Mouse (Mus musculus) stomach, embryonic 16.5 days (tissue): ENCODE measurements around the gene Uhrf1. TPM values are rescaled to one million over a fixed set of nuclear protein-coding genes. Genes with fewer than 3 reads are reported as not detected.

Experiments used
- ATAC-seq: fragments of 200-750 bp; cut with Nextera tagmentation; 2 replicates; pipeline ENCODE4 v1.8.0; 2017; ENCODE audit warnings: moderate number of reproducible peaks, moderate TSS enrichment; ENCODE audit not compliant: insufficient read depth, low FRiP score
- H3K27ac ChIP-seq: fragments of 300-500 bp; sonication (generic); 2 replicates; pipeline ENCODE4 v1.5.1; 2014; ENCODE audit warnings: low read length
- H3K27me3 ChIP-seq: fragments of 300-500 bp; sonication (generic); 2 replicates; pipeline ENCODE4 v1.6.1; 2014; ENCODE audit warnings: low read length, control low read depth, mixed read lengths; ENCODE audit not compliant: control insufficient read depth, insufficient read depth
- H3K36me3 ChIP-seq: fragments of 300-500 bp; sonication (generic); 2 replicates; pipeline ENCODE4 v1.6.1; 2014; ENCODE audit warnings: low read length; ENCODE audit not compliant: control insufficient read depth, insufficient read depth
- H3K4me1 ChIP-seq: fragments of 300-500 bp; sonication (generic); 2 replicates; pipeline ENCODE4 v1.6.1; 2014; ENCODE audit warnings: low read length, control low read depth, mixed read lengths; ENCODE audit not compliant: control insufficient read depth, insufficient read depth
- H3K4me2 ChIP-seq: fragments of 300-500 bp; sonication (generic); 2 replicates; pipeline ENCODE4 v1.6.1; 2014; ENCODE audit warnings: low read depth, low read length, mixed read lengths
- H3K4me3 ChIP-seq: fragments of 300-500 bp; sonication (generic); replicated peaks from 2 replicates; pipeline ENCODE4 v1.5.1; 2014; ENCODE audit warnings: mild to moderate bottlenecking, low read length
- H3K9ac ChIP-seq: fragments of 300-500 bp; sonication (generic); 2 replicates; pipeline ENCODE4 v1.6.1; 2014; ENCODE audit warnings: low read length
- H3K9me3 ChIP-seq: fragments of 300-500 bp; sonication (generic); replicated peaks from 2 replicates; pipeline ENCODE4 v1.6.1; 2016; ENCODE audit warnings: low read length, control low read depth; ENCODE audit not compliant: control insufficient read depth
- WGBS: fragments of 180-500 bp; shearing (Covaris S2); extraction: QIAGEN DNeasy Blood & Tissue Kit; methylation state at CpG from one replicate; pipeline ENCODE4 v1.1.7; 2014; 5-methylcytosine and 5-hydroxymethylcytosine counted together
- polyA plus RNA-seq: library from polyadenylated mRNA; unstranded; fragments of >200 nt; fragmentation: Nextera tagmentation; extraction: Ambion mirVana; gene quantifications from 2 replicates; pipeline ENCODE4 v1.2.1, GENCODE M21; 2015

Uhrf1 gene
- polyA plus RNA-seq, 1 experiment from 2014 or later: 90.4 TPM

DNA sequence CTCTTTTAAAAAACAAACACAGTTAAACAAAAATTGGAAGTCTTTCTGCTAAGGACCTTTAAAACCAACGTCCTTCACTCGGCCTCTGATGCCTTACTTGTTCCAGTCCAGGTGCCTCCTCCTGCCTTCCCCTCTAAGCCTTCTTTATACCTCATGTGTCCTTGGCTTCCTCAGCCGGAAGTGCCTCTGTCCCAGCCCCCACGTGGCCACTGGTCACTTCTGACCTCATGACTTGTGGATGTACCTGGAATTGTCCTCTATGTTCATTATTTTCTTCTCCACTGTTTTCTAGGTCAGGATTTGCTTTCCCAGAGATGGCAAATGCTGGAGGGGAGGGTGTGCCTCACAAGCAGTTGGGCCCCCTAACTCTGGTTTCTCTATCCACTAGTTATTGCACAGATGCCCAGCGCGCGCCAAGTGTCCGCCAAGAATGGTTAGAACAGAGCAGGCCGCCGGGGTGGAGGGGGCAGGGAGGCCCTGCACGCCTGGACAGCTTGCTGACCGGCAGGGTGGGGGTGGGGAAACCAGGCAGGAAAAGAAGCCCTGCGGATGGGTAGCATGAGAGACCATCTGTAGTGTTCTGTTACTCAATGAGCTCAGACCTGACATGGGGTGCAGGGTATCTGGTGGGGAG lies 641 bp upstream of the Uhrf1 start:
- Histone ChIP-seq H3K4me1 (peaks cover 36% of the 10 kb centered on the region), H3K9ac (peak overlapping the region; percentile 56), H3K4me3 (peak overlapping the region; percentile 66), H3K27ac (peak overlapping the region; percentile 93), H3K4me2 (peak overlapping the region; percentile 99), H3K9me3 (no peaks in the 10 kb centered on the region), H3K36me3 (no peaks in the 10 kb centered on the region), H3K27me3 (no peaks in the 10 kb centered on the region)
- 21% methylated on average over 13 of the region's 13 CpGs for WGBS
- ATAC-seq: peak; percentile 12; the same call in 1 of the 2 replicates

DNA sequence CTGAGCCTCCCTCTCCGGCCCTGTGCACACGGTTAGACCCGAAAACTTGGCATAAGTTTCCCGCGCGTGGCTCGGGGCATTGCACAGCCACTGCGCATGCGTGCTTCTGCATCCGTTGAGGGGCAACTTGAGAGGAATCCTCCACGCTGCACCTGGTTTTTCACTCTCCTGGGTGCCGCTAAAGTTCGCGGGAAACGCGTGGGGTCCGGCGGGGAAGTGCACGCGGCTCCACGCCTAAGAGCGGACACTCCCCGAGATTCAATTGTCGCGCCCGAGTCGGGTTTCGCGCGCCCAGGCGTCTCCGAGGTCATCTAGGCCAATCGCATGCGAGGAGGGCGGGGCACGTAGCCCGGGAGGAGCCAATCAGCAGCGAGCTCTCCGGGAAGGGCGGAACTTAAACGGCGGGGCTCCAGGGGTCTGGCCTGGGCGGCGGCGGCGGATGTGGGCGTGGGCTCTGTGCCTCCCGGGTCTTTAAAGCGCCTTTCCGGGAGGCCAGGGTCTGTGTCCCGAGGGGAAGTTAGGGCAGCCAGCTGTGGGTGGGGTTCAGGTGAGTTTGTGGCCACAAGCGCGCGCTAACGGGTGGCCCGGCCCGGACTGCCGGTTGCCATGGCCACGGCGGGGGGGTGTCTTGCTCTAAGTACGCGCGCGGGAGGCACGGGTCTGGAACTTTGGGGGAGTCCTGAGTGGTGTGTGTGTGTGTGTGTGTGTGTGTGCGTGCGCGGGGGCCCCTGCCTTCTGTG lies 896 bp downstream of the Uhrf1 start:
- peak overlapping the region; percentile 66 for H3K4me3 ChIP-seq
- peak overlapping the region; percentile 99 for H3K4me2 ChIP-seq
- under 1% methylated on average over 68 of the region's 68 CpGs for whole genome bisulfite sequencing
- peak overlapping the region; percentile 80 for H3K9ac ChIP-seq
- H3K9me3 ChIP-seq: no peaks in the 10 kb centered on the region
- H3K27me3 ChIP-seq: no peaks in the 10 kb centered on the region
- 0 out of 2 replicates have a peak, but pooled peaks cover 3% of the 10 kb centered on the region for H3K36me3 ChIP-seq
- peak overlapping the region; percentile 93 for H3K27ac ChIP-seq
- H3K4me1 ChIP-seq: peaks cover 49% of the 10 kb centered on the region
- ATAC-seq: peak; percentile 94

DNA sequence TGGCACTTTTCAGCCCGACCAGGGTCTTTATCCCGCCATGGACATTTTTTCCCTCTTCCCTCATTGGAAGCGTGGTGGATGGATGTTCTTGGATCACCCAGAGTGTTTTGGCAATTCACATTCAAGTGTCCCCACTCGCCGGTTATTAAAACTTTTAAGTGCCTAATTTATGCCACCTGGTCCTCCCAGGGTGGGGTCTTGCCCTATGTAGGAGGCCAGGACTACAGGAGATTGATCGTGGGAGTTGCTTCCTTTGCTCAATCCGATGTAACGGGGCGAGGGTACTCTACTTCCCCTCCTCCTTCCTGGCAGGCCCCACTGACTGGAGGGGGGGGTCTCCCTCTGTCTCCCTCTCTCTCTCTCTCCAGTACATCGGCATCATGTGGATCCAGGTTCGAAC lies 1.6 kb downstream of the Uhrf1 start:
- H3K4me3 ChIP-seq: peak overlapping the region; percentile 66
- H3K4me2 ChIP-seq: peak overlapping the region; percentile 71
- no peak for ATAC-seq
- no peaks in the 10 kb centered on the region for H3K9me3 ChIP-seq
- H3K27me3 ChIP-seq: no peaks in the 10 kb centered on the region
- H3K36me3 ChIP-seq: 0 out of 2 replicates have a peak, but pooled peaks cover 8% of the 10 kb centered on the region
- peak overlapping the region; percentile 72 for H3K9ac ChIP-seq
- no peak overlapping the region for H3K27ac ChIP-seq
- 11% methylated on average over 11 of the region's 11 CpGs for WGBS
- H3K4me1 ChIP-seq: peaks cover 49% of the 10 kb centered on the region

DNA sequence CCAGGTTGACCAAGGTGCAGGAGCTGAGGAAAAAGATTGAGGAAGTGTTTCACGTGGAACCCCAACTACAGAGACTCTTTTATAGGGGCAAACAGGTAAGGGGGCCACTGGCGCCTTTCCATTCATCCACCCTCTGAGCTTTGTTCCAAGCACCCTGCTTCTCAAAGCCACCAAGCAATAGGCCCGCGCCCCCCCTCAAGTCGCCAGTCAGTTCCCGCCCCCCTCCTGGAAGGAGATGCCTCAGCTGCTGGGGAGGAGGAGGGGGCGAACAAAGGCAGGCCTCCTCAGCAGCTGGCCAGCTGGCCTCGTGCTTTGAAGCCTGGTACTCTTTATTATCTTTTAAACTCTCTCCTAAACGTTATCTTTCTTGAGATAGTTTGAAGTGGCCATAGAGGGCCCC lies 2.0 kb downstream of the Uhrf1 start:
- Histone ChIP-seq H3K36me3 (0 out of 2 replicates have a peak, but pooled peaks cover 11% of the 10 kb centered on the region), H3K4me1 (peaks cover 49% of the 10 kb centered on the region), H3K4me3 (peak overlapping the region; percentile 66), H3K9me3 (no peaks in the 10 kb centered on the region), H3K9ac (peak overlapping the region; percentile 72), H3K27ac (no peak overlapping the region; the same call in 1 of the 2 replicates), H3K4me2 (peak overlapping the region; percentile 71), H3K27me3 (no peaks in the 10 kb centered on the region)
- WGBS: 26% methylated on average over 9 of the region's 9 CpGs
- no peak for ATAC-seq

DNA sequence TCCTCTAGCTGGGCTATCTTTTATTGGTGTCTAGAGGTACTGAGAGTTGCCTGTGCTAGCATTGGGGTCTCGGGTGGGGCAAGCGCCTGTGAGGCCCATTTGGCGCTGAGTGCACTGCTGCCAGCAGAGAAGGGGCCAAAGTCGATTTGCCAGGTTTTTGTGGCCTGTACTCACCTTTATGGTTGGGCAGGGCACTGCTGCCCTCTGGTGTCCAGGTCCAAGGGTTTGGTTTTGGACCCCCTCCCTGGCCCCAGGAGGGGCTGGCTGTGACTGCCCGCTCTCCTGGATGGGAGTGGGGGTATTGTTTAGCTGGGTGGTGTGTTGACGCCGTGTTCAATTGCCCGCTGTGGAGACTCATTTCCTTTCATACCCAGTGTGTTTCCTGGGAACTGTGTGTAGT lies 2.7 kb downstream of the Uhrf1 start:
- Histone ChIP-seq H3K4me1 (peaks cover 49% of the 10 kb centered on the region), H3K9ac (peak overlapping the region; percentile 72), H3K4me3 (peak overlapping the region; percentile 66), H3K27ac (peak overlapping the region; percentile 56; the same call in 1 of the 2 replicates), H3K27me3 (no peaks in the 10 kb centered on the region), H3K36me3 (peaks cover 12% of the 10 kb centered on the region; the same call in 1 of the 2 replicates), H3K9me3 (no peaks in the 10 kb centered on the region), H3K4me2 (peak overlapping the region; percentile 71)
- WGBS: 52% methylated on average over 8 of the region's 8 CpGs
- ATAC-seq: no peak

DNA sequence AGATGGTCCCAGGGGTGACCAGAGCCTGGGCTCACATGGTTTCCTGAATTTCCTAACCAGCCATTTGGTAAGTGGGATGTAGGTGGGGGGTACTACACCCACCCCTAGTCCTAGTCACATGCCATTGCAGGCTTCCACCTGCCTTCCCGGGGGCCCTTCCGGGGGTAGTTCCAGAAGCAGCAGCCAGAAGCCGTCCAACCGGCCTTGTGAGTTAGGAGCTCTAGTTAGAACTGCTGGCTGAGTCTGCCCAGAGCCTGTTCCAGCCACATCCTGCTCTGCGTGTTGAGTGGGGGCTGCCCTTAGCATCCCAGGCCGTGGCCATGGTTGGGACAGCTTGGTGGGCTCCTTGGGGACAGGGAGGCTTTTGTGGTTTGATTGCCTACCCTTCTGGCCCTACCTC lies 5.0 kb downstream of the Uhrf1 start:
- peaks cover 16% of the 10 kb centered on the region; the same call in 1 of the 2 replicates for H3K36me3 ChIP-seq
- no peaks in the 10 kb centered on the region for H3K27me3 ChIP-seq
- H3K9ac ChIP-seq: peak overlapping the region; percentile 39
- H3K4me3 ChIP-seq: no peak overlapping the region
- no peak; the same call in 1 of the 2 replicates for ATAC-seq
- WGBS: 51% methylated on average over 6 of the region's 6 CpGs
- peak overlapping the region; percentile 21 for H3K4me2 ChIP-seq
- no peaks in the 10 kb centered on the region for H3K9me3 ChIP-seq
- peaks cover 43% of the 10 kb centered on the region for H3K4me1 ChIP-seq
- H3K27ac ChIP-seq: peak overlapping the region; percentile 85

DNA sequence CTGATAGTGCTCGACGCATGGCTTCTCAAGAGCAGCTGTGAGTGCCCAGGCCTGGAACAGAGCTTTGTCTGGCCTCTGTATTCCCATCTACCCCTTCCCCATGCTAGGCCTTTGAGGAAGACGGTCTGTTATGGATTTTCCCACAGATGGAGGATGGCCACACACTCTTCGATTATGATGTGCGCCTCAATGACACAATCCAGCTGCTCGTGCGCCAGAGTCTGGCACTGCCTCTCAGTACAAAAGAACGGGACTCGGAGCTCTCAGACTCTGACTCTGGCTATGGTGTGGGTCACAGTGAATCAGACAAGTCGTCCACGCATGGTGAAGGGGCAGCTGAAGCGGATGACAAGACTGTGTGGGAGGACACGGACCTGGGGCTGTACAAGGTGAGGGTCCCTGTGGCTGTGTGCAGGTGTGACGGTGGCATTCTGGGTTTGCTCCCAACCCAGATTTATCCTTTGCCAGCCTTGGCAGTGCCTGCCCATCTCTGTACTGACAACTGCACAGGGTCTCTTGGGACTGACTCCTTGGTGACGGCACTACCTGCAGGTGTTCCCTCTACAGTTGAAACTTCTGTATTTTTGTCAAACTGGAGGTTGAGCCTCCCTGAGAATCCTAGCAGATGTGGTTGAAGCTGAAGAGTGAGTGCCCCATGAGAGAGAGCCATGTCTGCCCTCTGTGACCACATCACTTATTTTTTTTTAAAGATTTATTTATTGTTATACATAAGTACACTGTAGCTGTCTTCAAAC lies 6.2 kb downstream of the Uhrf1 start:
- Histone ChIP-seq H3K9me3 (no peaks in the 10 kb centered on the region), H3K4me2 (no peak overlapping the region), H3K9ac (0 out of 2 replicates have a peak overlapping the region, but pooled peaks have one; percentile 31), H3K4me3 (no peak overlapping the region), H3K27ac (no peak overlapping the region; the same call in 1 of the 2 replicates), H3K27me3 (no peaks in the 10 kb centered on the region), H3K4me1 (peaks cover 43% of the 10 kb centered on the region), H3K36me3 (peaks cover 18% of the 10 kb centered on the region)
- no peak for ATAC-seq
- 79% methylated on average over 15 of the region's 15 CpGs for WGBS

DNA sequence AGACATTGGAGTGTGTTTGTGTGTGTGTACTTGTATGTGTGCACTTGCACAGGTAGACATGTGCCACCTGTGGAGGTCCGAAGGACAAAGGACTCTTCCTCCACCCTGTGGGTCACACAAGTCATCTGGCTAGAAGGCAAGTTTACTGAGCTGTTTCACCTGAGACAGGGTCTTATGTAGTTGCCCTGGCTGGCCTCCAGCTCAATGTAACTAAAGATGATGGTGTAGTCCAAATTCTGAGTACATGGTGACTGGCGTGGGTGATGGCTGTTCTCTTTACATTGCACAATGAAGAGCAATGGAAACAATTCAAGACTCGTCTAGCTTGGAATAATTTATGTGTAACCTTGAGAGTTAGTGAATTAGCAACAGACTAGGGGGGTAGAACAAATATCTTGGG lies 21.3 kb downstream of the Uhrf1 start:
- no peak overlapping the region for H3K4me2 ChIP-seq
- 50% methylated on average over 3 of the region's 3 CpGs for WGBS

More for the DNA sequence above, 21.3 kb downstream of the Uhrf1 start:
- Histone ChIP-seq H3K9ac (no peak overlapping the region), H3K27ac (no peak overlapping the region), H3K36me3 (peaks cover 6% of the 10 kb centered on the region; the same call in 1 of the 2 replicates), H3K4me1 (peaks cover 24% of the 10 kb centered on the region), H3K27me3 (no peaks in the 10 kb centered on the region), H3K4me3 (no peak overlapping the region), H3K9me3 (no peaks in the 10 kb centered on the region)
- ATAC-seq: no peak
